Mouse (Mus musculus): ENCODE measurements at regions not wholly inside any gene's neighbourhood (a gene's known extent, or its start where the extent isn't known, plus 50 kb on each side); places are given as distances from the start of the nearest gene placed in this dataset.

DNA sequence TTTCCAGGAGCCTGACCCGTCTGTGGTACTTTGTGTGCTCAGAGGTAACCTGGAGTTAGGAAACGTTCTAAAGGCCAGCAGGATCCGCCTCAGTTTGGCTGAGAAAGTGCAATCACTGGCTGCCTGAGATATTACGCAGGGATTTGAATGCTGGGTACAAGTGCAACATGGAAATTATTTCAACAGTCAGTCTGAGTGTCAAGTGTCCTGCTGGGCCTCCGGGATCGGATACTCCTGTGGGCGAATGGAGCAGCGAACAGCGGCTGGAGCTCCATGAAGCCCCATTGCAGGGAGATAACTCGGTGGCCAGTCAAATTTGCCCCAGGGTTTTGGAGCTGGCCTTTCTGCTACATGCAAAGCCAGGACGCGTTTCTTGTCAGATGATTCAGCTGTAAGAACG lies 332.4 kb downstream of the Foxo1 start:
- Histone ChIP-seq H3K4me3 (ENCODE audit: low read length) (no peak overlapping the region), H3K27ac (ENCODE audit: low read length) (no peak overlapping the region), H3K9ac (ENCODE audit: low read length) (no peak overlapping the region), H3K36me3 (ENCODE audit: control insufficient read depth, insufficient read depth) (no peaks in the 10 kb centered on the region), H3K9me3 (replicated peaks; ENCODE audit: control insufficient read depth, low read length) (no peaks in the 10 kb centered on the region), H3K4me2 (ENCODE audit: low read depth, low read length) (no peak overlapping the region), H3K4me1 (ENCODE audit: control insufficient read depth, insufficient read depth, low read length) (0 out of 2 replicates have a peak, but pooled peaks cover 2% of the 10 kb centered on the region), H3K27me3 (ENCODE audit: control insufficient read depth, insufficient read depth, low read length) (no peaks in the 10 kb centered on the region)
- WGBS, result 61% methylated on average over 13 of the region's 13 CpGs
- no peak for ATAC-seq (replicated peaks; ENCODE audit: extremely low read depth, insufficient read depth, low FRiP score)

DNA sequence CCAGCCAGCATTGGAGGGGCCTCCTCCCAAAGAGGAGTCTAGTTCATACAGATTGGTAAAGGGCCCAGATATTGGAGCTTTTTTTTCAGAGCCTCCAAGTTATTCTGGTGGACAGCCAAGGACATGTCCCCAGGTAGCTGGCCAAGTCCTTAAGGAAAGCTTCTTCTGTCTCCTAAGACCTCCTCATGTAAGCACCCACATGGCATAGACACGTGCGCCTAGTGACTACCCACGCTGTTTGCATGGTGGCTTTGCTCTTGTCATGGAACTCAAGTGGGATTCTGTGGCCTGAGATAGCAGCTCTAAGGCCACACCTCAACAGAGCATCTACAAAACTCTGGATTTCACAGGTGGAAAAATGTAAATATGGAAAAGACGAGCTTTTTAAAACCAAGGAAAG lies 332.0 kb downstream of the Foxo1 start:
- Histone ChIP-seq H3K4me2 (ENCODE audit: low read depth, low read length) (no peak overlapping the region), H3K9me3 (replicated peaks; ENCODE audit: control insufficient read depth, low read length) (no peaks in the 10 kb centered on the region), H3K27me3 (ENCODE audit: control insufficient read depth, insufficient read depth, low read length) (no peaks in the 10 kb centered on the region), H3K4me3 (ENCODE audit: low read length) (no peak overlapping the region), H3K36me3 (ENCODE audit: control insufficient read depth, insufficient read depth) (no peaks in the 10 kb centered on the region), H3K4me1 (ENCODE audit: control insufficient read depth, insufficient read depth, low read length) (0 out of 2 replicates have a peak, but pooled peaks cover 2% of the 10 kb centered on the region), H3K9ac (ENCODE audit: low read length) (no peak overlapping the region), H3K27ac (ENCODE audit: low read length) (no peak overlapping the region)
- ATAC-seq (replicated peaks; ENCODE audit: extremely low read depth, insufficient read depth, low FRiP score), result no peak
- 85% methylated on average over 4 of the region's 4 CpGs for WGBS

DNA sequence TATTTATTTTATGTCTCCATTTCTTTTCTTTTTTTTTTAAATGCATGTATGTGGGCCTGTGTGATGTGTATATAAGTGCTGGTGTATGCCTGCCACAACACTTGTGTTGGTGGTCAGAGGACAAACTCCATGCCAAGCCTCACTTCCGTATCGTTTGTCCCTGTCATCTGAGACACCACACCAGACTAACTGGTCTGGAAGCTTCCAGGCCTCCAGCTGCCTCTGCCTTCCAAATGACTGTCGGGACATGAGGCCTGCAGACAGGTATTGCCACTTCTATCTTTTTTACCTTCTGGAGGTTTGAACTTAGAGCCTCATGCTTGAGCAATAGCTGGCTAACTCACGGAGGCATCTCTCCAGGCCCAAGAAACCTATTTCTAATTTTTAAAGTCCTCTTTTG lies 318.3 kb downstream of the Foxo1 start:
- no peaks in the 10 kb centered on the region for H3K4me1 ChIP-seq (ENCODE audit: control insufficient read depth, insufficient read depth, low read length)
- ATAC-seq (replicated peaks; ENCODE audit: extremely low read depth, insufficient read depth, low FRiP score), result no peak
- H3K4me2 ChIP-seq (ENCODE audit: low read depth, low read length), result no peak overlapping the region
- no peak overlapping the region for H3K4me3 ChIP-seq (ENCODE audit: low read length)
- H3K27me3 ChIP-seq (ENCODE audit: control insufficient read depth, insufficient read depth, low read length), result no peaks in the 10 kb centered on the region
- WGBS, result 84% methylated on average over 4 of the region's 4 CpGs
- H3K9me3 ChIP-seq (replicated peaks; ENCODE audit: control insufficient read depth, low read length), result no peaks in the 10 kb centered on the region
- H3K36me3 ChIP-seq (ENCODE audit: control insufficient read depth, insufficient read depth), result no peaks in the 10 kb centered on the region
- H3K9ac ChIP-seq (ENCODE audit: low read length), result no peak overlapping the region
- no peak overlapping the region for H3K27ac ChIP-seq (ENCODE audit: low read length)

DNA sequence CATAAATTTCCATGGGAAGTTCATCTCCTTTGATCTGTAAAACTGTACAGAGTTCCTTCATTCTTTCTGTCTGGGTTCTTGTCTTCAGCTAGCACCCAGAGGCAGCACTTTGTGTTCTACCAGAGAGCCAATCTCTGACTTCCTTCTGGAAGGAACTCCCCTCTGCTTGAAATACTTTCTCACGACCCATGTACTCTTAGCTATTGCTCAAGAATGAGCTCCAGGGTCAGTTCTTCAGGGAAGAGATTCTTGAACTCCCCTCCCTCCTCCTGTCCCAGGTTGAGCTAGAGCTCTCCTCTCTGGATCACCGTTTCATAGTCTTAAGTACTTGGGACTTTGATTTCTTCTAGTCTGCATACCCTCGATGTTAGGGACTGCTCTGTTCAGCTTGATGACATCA lies 311.8 kb downstream of the Foxo1 start:
- Histone ChIP-seq H3K27me3 (ENCODE audit: control insufficient read depth, insufficient read depth, low read length) (no peaks in the 10 kb centered on the region), H3K36me3 (ENCODE audit: control insufficient read depth, insufficient read depth) (no peaks in the 10 kb centered on the region), H3K4me1 (ENCODE audit: control insufficient read depth, insufficient read depth, low read length) (no peaks in the 10 kb centered on the region), H3K9me3 (replicated peaks; ENCODE audit: control insufficient read depth, low read length) (no peaks in the 10 kb centered on the region), H3K27ac (ENCODE audit: low read length) (no peak overlapping the region), H3K4me3 (ENCODE audit: low read length) (no peak overlapping the region), H3K4me2 (ENCODE audit: low read depth, low read length) (no peak overlapping the region), H3K9ac (ENCODE audit: low read length) (no peak overlapping the region)
- ATAC-seq (replicated peaks; ENCODE audit: extremely low read depth, insufficient read depth, low FRiP score), result no peak
- 69% methylated on average over 3 of the region's 3 CpGs for WGBS

DNA sequence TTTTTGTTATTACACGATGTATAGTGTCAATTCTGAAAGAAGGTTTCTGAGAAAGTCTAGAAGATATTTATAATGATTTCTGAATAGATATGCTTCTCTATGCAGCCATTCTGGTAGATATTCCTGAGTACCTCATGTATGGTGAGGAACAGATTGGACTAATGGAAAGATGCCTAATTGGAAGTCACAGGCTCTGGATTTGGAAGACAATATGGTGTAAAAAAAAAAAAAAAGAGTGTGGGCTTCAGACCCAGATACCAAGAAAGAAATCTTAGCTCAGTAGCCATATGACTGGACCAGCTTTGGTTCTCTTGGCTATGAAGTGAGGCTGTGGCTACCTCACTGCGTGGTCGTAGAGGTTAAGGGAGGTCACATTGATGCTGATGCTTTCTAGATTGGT lies 311.0 kb downstream of the Foxo1 start:
- Histone ChIP-seq H3K9ac (ENCODE audit: low read length) (no peak overlapping the region), H3K27me3 (ENCODE audit: control insufficient read depth, insufficient read depth, low read length) (no peaks in the 10 kb centered on the region), H3K4me1 (ENCODE audit: control insufficient read depth, insufficient read depth, low read length) (no peaks in the 10 kb centered on the region; the same call in 1 of the 2 replicates), H3K4me2 (ENCODE audit: low read depth, low read length) (no peak overlapping the region), H3K36me3 (ENCODE audit: control insufficient read depth, insufficient read depth) (no peaks in the 10 kb centered on the region), H3K4me3 (ENCODE audit: low read length) (no peak overlapping the region), H3K9me3 (replicated peaks; ENCODE audit: control insufficient read depth, low read length) (no peaks in the 10 kb centered on the region; the same call in 1 of the 2 replicates), H3K27ac (ENCODE audit: low read length) (no peak overlapping the region)
- WGBS, result 73% methylated on average over 3 of the region's 3 CpGs
- ATAC-seq (replicated peaks; ENCODE audit: extremely low read depth, insufficient read depth, low FRiP score), result no peak

DNA sequence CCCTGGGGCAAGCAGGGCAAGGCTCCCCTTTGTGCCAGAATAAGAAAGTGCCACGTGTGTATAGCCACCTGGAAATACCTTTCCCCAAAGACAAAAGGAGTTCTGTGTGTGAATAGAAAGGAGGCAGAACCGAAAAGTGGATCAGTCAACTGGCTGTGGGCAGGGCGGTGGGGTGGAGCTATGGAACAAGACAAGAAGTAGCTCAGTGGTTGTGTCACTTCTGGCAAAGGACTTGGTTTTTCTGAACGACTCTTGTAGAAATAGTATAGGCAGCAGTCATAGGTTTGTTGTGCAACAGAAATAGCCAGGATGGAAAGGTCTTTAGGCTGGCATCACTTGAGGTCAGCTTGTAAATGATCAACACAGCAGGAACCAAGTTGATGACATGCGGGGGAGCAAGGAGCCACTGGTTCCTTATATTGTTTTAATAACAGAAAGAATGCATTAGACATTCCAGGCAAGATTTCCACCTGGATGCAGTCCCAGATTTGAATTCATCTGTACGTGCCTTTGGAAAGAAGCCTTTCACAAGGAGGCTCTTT lies 308.6 kb downstream of the Foxo1 start:
- Histone ChIP-seq H3K36me3 (ENCODE audit: control insufficient read depth, insufficient read depth) (no peaks in the 10 kb centered on the region), H3K9me3 (replicated peaks; ENCODE audit: control insufficient read depth, low read length) (no peaks in the 10 kb centered on the region; the same call in 1 of the 2 replicates), H3K9ac (ENCODE audit: low read length) (no peak overlapping the region), H3K4me2 (ENCODE audit: low read depth, low read length) (no peak overlapping the region), H3K4me3 (ENCODE audit: low read length) (no peak overlapping the region), H3K27me3 (ENCODE audit: control insufficient read depth, insufficient read depth, low read length) (no peaks in the 10 kb centered on the region), H3K27ac (ENCODE audit: low read length) (no peak overlapping the region), H3K4me1 (ENCODE audit: control insufficient read depth, insufficient read depth, low read length) (no peaks in the 10 kb centered on the region; the same call in 1 of the 2 replicates)
- ATAC-seq (replicated peaks; ENCODE audit: extremely low read depth, insufficient read depth, low FRiP score), result no peak
- WGBS, result 59% methylated on average over 6 of the region's 6 CpGs

DNA sequence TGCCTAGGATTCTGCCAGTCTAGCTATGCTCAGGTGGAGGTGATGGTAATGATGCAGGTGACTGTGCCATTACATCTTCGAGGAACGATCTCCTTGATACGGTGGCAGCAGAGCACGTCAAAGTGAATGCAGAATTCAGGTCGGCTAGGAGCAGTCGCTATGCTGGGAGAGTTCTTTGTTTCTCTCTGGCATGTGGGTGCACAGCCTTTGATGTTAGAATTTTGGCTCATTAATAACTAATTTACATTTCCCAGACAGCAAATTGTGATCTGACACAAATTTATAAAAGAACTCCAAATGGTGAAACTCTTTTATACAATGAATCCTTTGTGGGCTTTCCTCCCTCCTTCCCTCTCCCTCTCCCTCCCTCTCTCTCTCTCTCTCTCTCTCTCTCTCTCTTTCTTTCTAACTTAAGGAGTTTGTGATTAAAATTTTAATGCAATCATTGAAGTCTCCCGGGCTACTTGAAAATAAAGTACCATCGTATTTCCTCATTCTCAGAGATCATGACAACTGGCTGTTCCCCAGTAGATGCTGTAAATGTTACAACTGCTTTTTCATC lies 307.2 kb downstream of the Foxo1 start:
- no peak overlapping the region for H3K27ac ChIP-seq (ENCODE audit: low read length)
- no peaks in the 10 kb centered on the region; the same call in 1 of the 2 replicates for H3K9me3 ChIP-seq (replicated peaks; ENCODE audit: control insufficient read depth, low read length)
- H3K9ac ChIP-seq (ENCODE audit: low read length), result no peak overlapping the region
- no peak overlapping the region for H3K4me2 ChIP-seq (ENCODE audit: low read depth, low read length)
- H3K4me3 ChIP-seq (ENCODE audit: low read length), result no peak overlapping the region
- H3K36me3 ChIP-seq (ENCODE audit: control insufficient read depth, insufficient read depth), result no peaks in the 10 kb centered on the region
- no peak for ATAC-seq (replicated peaks; ENCODE audit: extremely low read depth, insufficient read depth, low FRiP score)
- H3K27me3 ChIP-seq (ENCODE audit: control insufficient read depth, insufficient read depth, low read length), result no peaks in the 10 kb centered on the region
- WGBS, result 80% methylated on average over 8 of the region's 8 CpGs
- H3K4me1 ChIP-seq (ENCODE audit: control insufficient read depth, insufficient read depth, low read length), result no peaks in the 10 kb centered on the region; the same call in 1 of the 2 replicates

DNA sequence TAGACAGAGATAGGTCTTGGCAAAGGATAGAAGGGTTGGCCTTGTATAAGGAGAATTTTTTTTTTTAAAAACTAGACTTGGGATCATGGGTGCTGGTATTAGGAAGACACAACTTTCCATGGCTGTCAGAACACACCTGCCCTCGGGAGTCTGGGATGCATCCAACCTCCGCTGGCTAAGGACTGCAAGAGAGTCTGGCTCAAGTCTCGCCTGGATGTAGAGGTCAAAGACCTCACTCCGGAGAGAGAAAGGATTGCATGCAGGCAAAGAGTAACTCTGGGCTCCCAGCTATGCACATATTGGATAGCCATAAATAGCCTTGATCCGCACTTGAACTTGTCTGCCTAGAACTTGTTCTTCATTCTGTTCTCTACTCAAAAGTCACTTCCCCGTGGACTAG lies 306.2 kb downstream of the Foxo1 start:
- Histone ChIP-seq H3K27me3 (ENCODE audit: control insufficient read depth, insufficient read depth, low read length) (peaks cover 4% of the 10 kb centered on the region), H3K9me3 (replicated peaks; ENCODE audit: control insufficient read depth, low read length) (no peaks in the 10 kb centered on the region; the same call in 1 of the 2 replicates), H3K27ac (ENCODE audit: low read length) (no peak overlapping the region), H3K4me3 (ENCODE audit: low read length) (no peak overlapping the region), H3K36me3 (ENCODE audit: control insufficient read depth, insufficient read depth) (no peaks in the 10 kb centered on the region), H3K9ac (ENCODE audit: low read length) (no peak overlapping the region), H3K4me2 (ENCODE audit: low read depth, low read length) (no peak overlapping the region), H3K4me1 (ENCODE audit: control insufficient read depth, insufficient read depth, low read length) (no peaks in the 10 kb centered on the region; the same call in 1 of the 2 replicates)
- no peak for ATAC-seq (replicated peaks; ENCODE audit: extremely low read depth, insufficient read depth, low FRiP score)
- WGBS, result 74% methylated on average over 6 of the region's 6 CpGs

DNA sequence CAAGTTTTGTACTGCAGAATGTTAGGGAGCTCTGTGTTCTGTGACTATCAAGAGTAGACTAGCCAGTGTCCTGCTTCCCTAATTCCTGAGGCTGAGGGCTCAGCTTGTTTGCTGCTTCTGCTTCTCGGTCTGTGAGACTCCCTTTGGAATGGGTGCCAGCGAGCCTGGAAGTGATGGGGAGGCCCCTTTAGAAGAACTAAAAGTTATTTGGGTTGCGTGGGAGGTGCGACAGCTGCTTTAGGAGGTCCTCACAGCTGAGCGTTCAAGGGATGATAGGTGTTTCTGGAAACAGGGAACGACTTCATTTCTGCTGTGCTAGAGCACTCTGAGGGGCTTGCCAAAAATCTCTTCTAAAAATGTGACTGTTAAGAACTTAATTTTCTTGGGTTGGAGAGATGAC lies 305.7 kb downstream of the Foxo1 start:
- H3K9ac ChIP-seq (ENCODE audit: low read length), result no peak overlapping the region
- no peaks in the 10 kb centered on the region; the same call in 1 of the 2 replicates for H3K4me1 ChIP-seq (ENCODE audit: control insufficient read depth, insufficient read depth, low read length)
- H3K27ac ChIP-seq (ENCODE audit: low read length), result no peak overlapping the region
- ATAC-seq (replicated peaks; ENCODE audit: extremely low read depth, insufficient read depth, low FRiP score), result no peak
- no peak overlapping the region for H3K4me3 ChIP-seq (ENCODE audit: low read length)
- no peaks in the 10 kb centered on the region; the same call in 1 of the 2 replicates for H3K9me3 ChIP-seq (replicated peaks; ENCODE audit: control insufficient read depth, low read length)
- H3K36me3 ChIP-seq (ENCODE audit: control insufficient read depth, insufficient read depth), result no peaks in the 10 kb centered on the region
- WGBS, result 72% methylated on average over 6 of the region's 6 CpGs
- peaks cover 6% of the 10 kb centered on the region for H3K27me3 ChIP-seq (ENCODE audit: control insufficient read depth, insufficient read depth, low read length)
- no peak overlapping the region for H3K4me2 ChIP-seq (ENCODE audit: low read depth, low read length)

Data from heart, embryonic 16.5 days (tissue).